Mouse (Mus musculus) E14TG2a.4 (cell line): ENCODE results near the gene Krtap28-13.

Experiments used
- CTCF ChIP-seq: conservative IDR thresholded peaks from 2 replicates; pipeline ENCODE4 v1.5.1; 2014; ENCODE audit warnings: low read length
- POU5F1 ChIP-seq: IDR thresholded peaks from 2 replicates; pipeline ENCODE4 v1.6.1; 2014; ENCODE audit warnings: low read length, borderline replicate concordance

DNA sequence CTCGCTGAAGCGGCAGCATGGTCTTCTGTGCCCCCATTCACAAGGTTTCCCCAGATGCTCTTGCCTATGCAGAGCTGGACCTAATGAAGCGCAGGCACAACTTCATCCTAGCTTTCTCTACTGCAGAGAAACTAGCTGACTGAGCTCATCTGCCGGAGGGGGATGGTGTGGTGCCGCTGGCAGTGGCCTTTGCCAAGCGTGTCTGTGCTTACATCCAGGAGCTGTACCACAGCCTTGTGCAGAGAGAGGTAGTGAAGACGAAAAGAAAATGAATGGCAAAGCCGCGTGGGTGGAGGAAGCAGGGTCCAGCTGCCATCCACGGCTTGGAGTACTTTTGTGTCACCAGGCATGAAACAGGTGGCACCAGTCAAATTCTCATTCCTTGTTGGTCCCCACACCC is 6.5 kb downstream of the Krtap28-13 start:
- TF ChIP-seq CTCF: no peak
- no peak for TF ChIP-seq POU5F1
